Comparison of ENCODE assay signal across 8 mouse cellular contexts in genomic region chr17:70751161-70751651, GRCm38 (mm10).
DNase-seq lines count a peak whose midpoint lies in the region; ATAC-seq and TF ChIP-seq lines count a peak whose summit lies in the region.

No protein-coding gene starts in this region.

- DNase-seq in adrenal gland, postnatal 36 days = peak; percentile 81 to 83
- peak; percentile 65 for DNase-seq in lung, postnatal 36 days
- DNase-seq in right cerebral cortex, postnatal 4 days = no peak
- no peak for DNase-seq in left cerebral cortex, adult 11 months (ENCODE audit: low spot score)
- DNase-seq in left cerebral cortex, adult 9 months (ENCODE audit: low spot score in 2 of 2) = no peak

- H3K4me2 ChIP-seq in heart, embryonic 12.5 days = peak overlapping the region; percentile 70
- H3K4me2 ChIP-seq in kidney, embryonic 15.5 days = peak overlapping the region; percentile 65

- H3K9me3 ChIP-seq in ES-Bruce4 (replicated peaks; ENCODE audit: control insufficient read depth, insufficient read depth, low read length, poor library complexity, severe bottlenecking) = no peaks in the 10 kb centered on the region
- H3K9me3 ChIP-seq in heart, embryonic 12.5 days (replicated peaks) = no peaks in the 10 kb centered on the region
- H3K9me3 ChIP-seq in kidney, embryonic 15.5 days (replicated peaks) = no peaks in the 10 kb centered on the region

- WGBS in heart, embryonic 12.5 days = 1% methylated on average over 19 of the region's 19 CpGs
- 2% methylated on average over 19 of the region's 19 CpGs for WGBS in kidney, embryonic 15.5 days

- no peaks in the 10 kb centered on the region for H3K36me3 ChIP-seq in ES-Bruce4 (ENCODE audit: control insufficient read depth, insufficient read depth, low read length, poor library complexity, severe bottlenecking)
- no peaks in the 10 kb centered on the region for H3K36me3 ChIP-seq in heart, embryonic 12.5 days
- H3K36me3 ChIP-seq in kidney, embryonic 15.5 days = no peaks in the 10 kb centered on the region

- ATAC-seq in heart, embryonic 12.5 days (ENCODE audit: insufficient number of reproducible peaks, low FRiP score) = 0 out of 2 replicates have a peak, but pooled peaks have one; percentile 31
- ATAC-seq in kidney, embryonic 15.5 days (replicated peaks; ENCODE audit: low FRiP score) = peak; percentile 34; the same call in 1 of the 2 replicates

- no peaks in the 10 kb centered on the region for H3K27me3 ChIP-seq in ES-Bruce4 (ENCODE audit: control insufficient read depth, insufficient read depth, low read length, poor library complexity, severe bottlenecking)
- H3K27me3 ChIP-seq in heart, embryonic 12.5 days (replicated peaks) = 0 out of 2 replicates have a peak, but pooled peaks cover 6% of the 10 kb centered on the region
- H3K27me3 ChIP-seq in kidney, embryonic 15.5 days = no peaks in the 10 kb centered on the region

- H3K27ac ChIP-seq in ES-Bruce4 (ENCODE audit: insufficient read depth, low read length) = peak overlapping the region; percentile 96
- peak overlapping the region; percentile 78 for H3K27ac ChIP-seq in heart, embryonic 12.5 days (ENCODE audit: poor library complexity, severe bottlenecking)
- H3K27ac ChIP-seq in kidney, embryonic 15.5 days = peak overlapping the region; percentile 95

- peak; percentile 34 for TF ChIP-seq POLR2A in ES-Bruce4 (IDR thresholded peaks at IDR 0.05; ENCODE audit: insufficient read depth, low read length)

- peak; percentile 52; the same call in 1 of the 2 replicates for TF ChIP-seq EP300 in ES-Bruce4 (IDR thresholded peaks at IDR 0.05; ENCODE audit: insufficient read depth, low read depth, low read length)

- TF ChIP-seq CTCF in ES-Bruce4 (IDR thresholded peaks at IDR 0.05; ENCODE audit: low read depth, low read length) = no peak

- peak overlapping the region; percentile 62 for H3K4me3 ChIP-seq in ES-Bruce4 (ENCODE audit: low read depth, low read length)
- H3K4me3 ChIP-seq in heart, embryonic 12.5 days = peak overlapping the region; percentile 50
- peak overlapping the region; percentile 42 for H3K4me3 ChIP-seq in kidney, embryonic 15.5 days (replicated peaks)

- H3K4me1 ChIP-seq in ES-Bruce4 (ENCODE audit: control insufficient read depth, insufficient read depth, low read length) = peaks cover 12% of the 10 kb centered on the region
- peaks cover 27% of the 10 kb centered on the region for H3K4me1 ChIP-seq in heart, embryonic 12.5 days (replicated peaks)
- peaks cover 82% of the 10 kb centered on the region for H3K4me1 ChIP-seq in kidney, embryonic 15.5 days

- H3K9ac ChIP-seq in ES-Bruce4 (ENCODE audit: low read depth, poor library complexity, severe bottlenecking) = peak overlapping the region; percentile 93
- H3K9ac ChIP-seq in heart, embryonic 12.5 days = peak overlapping the region; percentile 64
- H3K9ac ChIP-seq in kidney, embryonic 15.5 days = peak overlapping the region; percentile 50

Comparison
In these comparisons a context has a peak if more than half of its experiments do, and no peak if none do; other contexts are left out.
1. DNase-seq: peak in adrenal gland, postnatal 36 days (2 of 2) and lung, postnatal 36 days (single experiment); none in right cerebral cortex, postnatal 4 days (single experiment), left cerebral cortex, adult 11 months (single experiment) and left cerebral cortex, adult 9 months (0 of 2).
2. Peak in every context shown above with its lines, with median percentiles within 50 percentile points of each other: H3K27ac ChIP-seq, H3K4me3 ChIP-seq and H3K9ac ChIP-seq.